Mouse (Mus musculus): ENCODE measurements around the gene E330014E10Rik. TPM values are rescaled to one million over a fixed set of nuclear protein-coding genes. Genes with fewer than 3 reads are reported as not detected.
"Not testable (repeated sequence)": the region's sequence is repeated elsewhere in the genome, so short reads cannot be mapped to it uniquely, and the experiment has no call there.

The E330014E10Rik gene
- not detected in 2 replicates for polyA plus RNA-seq (2012; rRNA removed)

- DNase-seq (ENCODE audit: low read depth), result not testable (repeated sequence)
Observed at GRCm38 (mm10) chr5:95775690-95776089, at the start of gene E330014E10Rik. E330014E10Rik (plus strand) TSS chr5:95775990.

- DNase-seq (ENCODE audit: low read depth), result not testable (repeated sequence)
Observed at GRCm38 (mm10) chr5:95736073-95736472, 39.7 kb upstream of the E330014E10Rik start, which contains the start of gene Gm7978. Gm7978 (minus strand) TSS chr5:95736173.

GRCm38 (mm10) chr5:95741714-95742113 is 34.1 kb upstream of the E330014E10Rik start, which contains the start of gene Gm7982:
Gm7982 (plus strand) TSS chr5:95742014.
- not testable (repeated sequence) for DNase-seq (ENCODE audit: low read depth)

GRCm38 (mm10) chr5:95810841-95811240 is 35.1 kb downstream of the E330014E10Rik start:
- not testable (repeated sequence) for DNase-seq (ENCODE audit: low read depth)

GRCm38 (mm10) chr5:95836580-95836979 is 60.8 kb downstream of the E330014E10Rik start:
- no peak for DNase-seq (ENCODE audit: low read depth)

- no peak for DNase-seq (ENCODE audit: low read depth)
Observed at GRCm38 (mm10) chr5:95854030-95854429, 78.2 kb downstream of the E330014E10Rik start.

Other genes starting within 250 kb of the E330014E10Rik start
- not detected in 2 replicates for gene Gm7971, start 181.1 kb upstream of the E330014E10Rik start, polyA plus RNA-seq (2012; rRNA removed)
- not detected in 2 replicates for gene Gm7978, start 39.8 kb upstream of the E330014E10Rik start, polyA plus RNA-seq (2012; rRNA removed)
- not detected in 2 replicates for gene Gm7982, start 34.0 kb upstream of the E330014E10Rik start, polyA plus RNA-seq (2012; rRNA removed)
- gene Cxcl13, start 181.0 kb downstream of the E330014E10Rik start, polyA plus RNA-seq (2012; rRNA removed), result 0.22 and 0.24 TPM in 2 replicates